Mouse (Mus musculus): ENCODE measurements around the gene Siah3. TPM values are rescaled to one million over a fixed set of nuclear protein-coding genes. Genes with fewer than 3 reads are reported as not detected.
"Not testable (repeated sequence)": the region's sequence is repeated elsewhere in the genome, so short reads cannot be mapped to it uniquely, and the experiment has no call there.

The Siah3 gene
- total and polyA plus RNA-seq, 2 experiments from 2014 or later = not detected

- WGBS = 36% methylated on average over 6 of the region's 6 CpGs
- peak overlapping the region; percentile 35 for H3K4me3 ChIP-seq (ENCODE audit: low read depth, low read length)
- DNase-seq (ENCODE audit: low spot score) (no peak), ATAC-seq (ENCODE audit: insufficient read depth, low read depth) (no peak)
- no peaks in the 10 kb centered on the region for H3K36me3 ChIP-seq (replicated peaks; ENCODE audit: control insufficient read depth, insufficient read depth, low read length)
- H3K27ac ChIP-seq (ENCODE audit: low read depth) = no peak overlapping the region
- TF ChIP-seq CTCF (IDR thresholded peaks at IDR 0.05; ENCODE audit: low read depth) (no peak), EP300 (IDR thresholded peaks at IDR 0.05; ENCODE audit: low read depth) (no peak)
- no peaks in the 10 kb centered on the region for H3K9me3 ChIP-seq (replicated peaks; ENCODE audit: control insufficient read depth, low read length)
- peak overlapping the region; percentile 43; the same call in 1 of the 2 replicates for H3K9ac ChIP-seq (replicated peaks; ENCODE audit: low read depth, low read length)
- H3K27me3 ChIP-seq (ENCODE audit: control insufficient read depth, insufficient read depth, low read length) = no peaks in the 10 kb centered on the region
- H3K4me2 ChIP-seq (ENCODE audit: low read depth, low read length) = peak overlapping the region; percentile 61
- H3K4me1 ChIP-seq (ENCODE audit: control insufficient read depth, insufficient read depth) = peaks cover 7% of the 10 kb centered on the region; the same call in 1 of the 2 replicates
Measured at GRCm38 (mm10) chr14:75445948-75446281, 9.9 kb upstream of the Siah3 start.

DNA sequence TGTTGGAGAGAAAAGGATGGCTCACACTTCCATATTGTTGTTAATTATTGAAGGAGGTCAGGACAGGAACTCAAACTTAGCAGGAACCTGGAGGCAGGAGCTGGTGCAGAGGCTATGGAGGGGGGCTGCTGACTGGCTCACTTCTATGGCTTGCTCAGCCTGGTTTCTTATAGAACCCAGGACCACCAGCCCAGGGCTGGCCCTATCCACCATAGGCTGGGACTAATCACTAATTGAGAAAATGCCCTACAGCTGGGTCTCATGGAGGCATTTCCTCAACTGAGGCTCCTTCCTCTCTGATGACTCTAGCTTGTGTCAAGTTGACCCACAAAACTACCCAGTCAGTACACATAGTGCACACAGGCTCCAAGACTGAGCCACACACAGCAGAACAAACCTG lies 9.5 kb upstream of the Siah3 start:
- H3K27ac ChIP-seq (ENCODE audit: low read depth); ATAC-seq (ENCODE audit: insufficient read depth, low read depth); H3K4me1 ChIP-seq (ENCODE audit: control insufficient read depth, insufficient read depth); H3K9me3 ChIP-seq (replicated peaks; ENCODE audit: control insufficient read depth, low read length); DNase-seq (ENCODE audit: low spot score); H3K9ac ChIP-seq (replicated peaks; ENCODE audit: low read depth, low read length); H3K4me3 ChIP-seq (ENCODE audit: low read depth, low read length); H3K4me2 ChIP-seq (ENCODE audit: low read depth, low read length); H3K27me3 ChIP-seq (ENCODE audit: control insufficient read depth, insufficient read depth, low read length); H3K36me3 ChIP-seq (replicated peaks; ENCODE audit: control insufficient read depth, insufficient read depth, low read length): not testable (repeated sequence)

DNA sequence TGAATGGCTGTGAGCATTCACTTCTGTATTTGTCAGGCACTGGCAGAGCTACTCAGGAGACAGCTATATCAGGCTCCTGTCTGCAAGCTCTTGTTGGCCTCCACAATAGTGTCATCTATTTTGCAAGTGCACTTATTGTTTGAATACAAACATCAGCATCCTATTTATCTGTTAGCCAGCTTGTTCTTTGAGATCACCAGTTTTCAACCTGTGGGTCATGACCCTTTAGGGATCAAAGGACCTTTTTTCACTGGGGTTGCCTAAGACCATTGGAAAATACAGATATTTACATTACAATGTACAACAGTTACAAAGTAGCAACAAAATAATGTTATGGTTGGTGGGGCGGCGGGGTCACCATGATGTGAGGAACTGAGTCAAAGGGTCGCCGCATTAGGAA lies 1.9 kb upstream of the Siah3 start:
- Histone ChIP-seq H3K9ac (replicated peaks; ENCODE audit: low read depth, low read length) (no peak overlapping the region), H3K36me3 (replicated peaks; ENCODE audit: control insufficient read depth, insufficient read depth, low read length) (no peaks in the 10 kb centered on the region), H3K9me3 (replicated peaks; ENCODE audit: control insufficient read depth, low read length) (no peaks in the 10 kb centered on the region), H3K4me2 (ENCODE audit: low read depth, low read length) (no peak overlapping the region), H3K27me3 (ENCODE audit: control insufficient read depth, insufficient read depth, low read length) (peaks cover 32% of the 10 kb centered on the region), H3K4me1 (ENCODE audit: control insufficient read depth, insufficient read depth) (no peaks in the 10 kb centered on the region), H3K4me3 (ENCODE audit: low read depth, low read length) (no peak overlapping the region), H3K27ac (ENCODE audit: low read depth) (no peak overlapping the region)
- no peak for ATAC-seq (ENCODE audit: insufficient read depth, low read depth)
- WGBS = 92% methylated on average over 4 of the region's 4 CpGs
- TF ChIP-seq CTCF (IDR thresholded peaks at IDR 0.05; ENCODE audit: low read depth) (no peak), EP300 (IDR thresholded peaks at IDR 0.05; ENCODE audit: low read depth) (no peak)
- DNase-seq (ENCODE audit: low spot score) = no peak

GRCm38 (mm10) chr14:75454716-75455115 lies 1.1 kb upstream of the Siah3 start:
- Histone ChIP-seq H3K4me3 (ENCODE audit: low read depth, low read length) (no peak overlapping the region), H3K27me3 (ENCODE audit: control insufficient read depth, insufficient read depth, low read length) (peaks cover 32% of the 10 kb centered on the region), H3K36me3 (replicated peaks; ENCODE audit: control insufficient read depth, insufficient read depth, low read length) (no peaks in the 10 kb centered on the region), H3K9me3 (replicated peaks; ENCODE audit: control insufficient read depth, low read length) (no peaks in the 10 kb centered on the region), H3K4me2 (ENCODE audit: low read depth, low read length) (no peak overlapping the region), H3K4me1 (ENCODE audit: control insufficient read depth, insufficient read depth) (no peaks in the 10 kb centered on the region), H3K9ac (replicated peaks; ENCODE audit: low read depth, low read length) (no peak overlapping the region), H3K27ac (ENCODE audit: low read depth) (no peak overlapping the region)
- WGBS = 18% methylated on average over 4 of the region's 4 CpGs
- TF ChIP-seq EP300 (IDR thresholded peaks at IDR 0.05; ENCODE audit: low read depth) = no peak
- no peak for TF ChIP-seq CTCF (IDR thresholded peaks at IDR 0.05; ENCODE audit: low read depth)
- DNase-seq (ENCODE audit: low spot score) (peak; percentile 30), ATAC-seq (ENCODE audit: insufficient read depth, low read depth) (peak; percentile 57; the same call in 1 of the 2 replicates)

DNA sequence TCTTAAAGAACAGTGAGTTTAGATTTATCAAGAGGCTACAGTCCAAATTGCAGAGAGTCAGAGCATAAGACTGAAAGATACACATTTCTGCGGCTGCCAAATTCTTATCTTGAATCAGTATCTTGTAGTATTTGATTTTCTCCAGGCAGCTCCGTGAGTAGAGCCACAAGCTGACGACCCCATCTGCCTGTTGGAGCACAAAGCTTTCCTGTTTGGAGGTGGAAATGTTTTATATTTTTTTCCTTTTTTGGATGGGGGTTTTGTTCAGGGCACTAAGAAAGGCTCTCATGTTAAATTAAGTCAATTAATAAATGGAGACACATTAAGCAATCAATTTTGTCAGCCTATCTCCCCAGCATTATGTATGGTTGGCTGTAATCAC lies 430 bp upstream of the Siah3 start:
- Histone ChIP-seq H3K36me3 (replicated peaks; ENCODE audit: control insufficient read depth, insufficient read depth, low read length) (no peaks in the 10 kb centered on the region), H3K4me2 (ENCODE audit: low read depth, low read length) (no peak overlapping the region), H3K27me3 (ENCODE audit: control insufficient read depth, insufficient read depth, low read length) (peaks cover 32% of the 10 kb centered on the region), H3K9me3 (replicated peaks; ENCODE audit: control insufficient read depth, low read length) (no peaks in the 10 kb centered on the region), H3K9ac (replicated peaks; ENCODE audit: low read depth, low read length) (no peak overlapping the region), H3K27ac (ENCODE audit: low read depth) (no peak overlapping the region), H3K4me1 (ENCODE audit: control insufficient read depth, insufficient read depth) (no peaks in the 10 kb centered on the region), H3K4me3 (ENCODE audit: low read depth, low read length) (no peak overlapping the region)
- 20% methylated on average over 3 of the region's 3 CpGs for WGBS
- DNase-seq (ENCODE audit: low spot score) (no peak), ATAC-seq (ENCODE audit: insufficient read depth, low read depth) (no peak)
- TF ChIP-seq EP300 (IDR thresholded peaks at IDR 0.05; ENCODE audit: low read depth) (no peak), CTCF (IDR thresholded peaks at IDR 0.05; ENCODE audit: low read depth) (no peak)

GRCm38 (mm10) chr14:75456489-75457220 lies 873 bp downstream of the Siah3 start:
- peak overlapping the region; percentile 55 for H3K4me2 ChIP-seq (ENCODE audit: low read depth, low read length)
- H3K4me3 ChIP-seq (ENCODE audit: low read depth, low read length) = peak overlapping the region; percentile 13
- H3K4me1 ChIP-seq (ENCODE audit: control insufficient read depth, insufficient read depth) = no peaks in the 10 kb centered on the region
- no peaks in the 10 kb centered on the region for H3K9me3 ChIP-seq (replicated peaks; ENCODE audit: control insufficient read depth, low read length)
- peaks cover 32% of the 10 kb centered on the region for H3K27me3 ChIP-seq (ENCODE audit: control insufficient read depth, insufficient read depth, low read length)
- TF ChIP-seq EP300 (IDR thresholded peaks at IDR 0.05; ENCODE audit: low read depth) = no peak
- no peak; the same call in 1 of the 2 replicates for TF ChIP-seq CTCF (IDR thresholded peaks at IDR 0.05; ENCODE audit: low read depth)
- ATAC-seq (ENCODE audit: insufficient read depth, low read depth) (no peak), DNase-seq (ENCODE audit: low spot score) (peak; percentile 7)
- H3K36me3 ChIP-seq (replicated peaks; ENCODE audit: control insufficient read depth, insufficient read depth, low read length) = no peaks in the 10 kb centered on the region
- 7% methylated on average over 13 of the region's 13 CpGs for WGBS
- H3K27ac ChIP-seq (ENCODE audit: low read depth) = no peak overlapping the region
- no peak overlapping the region for H3K9ac ChIP-seq (replicated peaks; ENCODE audit: low read depth, low read length)
